Mouse (Mus musculus): ENCODE results near the gene Pim3.

GRCm38 (mm10) chr15:88858141-88858541 is 3.8 kb upstream of the Pim3 start:
- no peak for TF ChIP-seq CTCF (IDR thresholded peaks at IDR 0.05; ENCODE audit: low read depth)
- TF ChIP-seq EP300 (IDR thresholded peaks at IDR 0.05; ENCODE audit: low read depth) = no peak
